Mouse (Mus musculus) G1E (cell line): ENCODE measurements around the gene Plxnc1.

Experiments used
- CTCF ChIP-seq: IDR thresholded peaks from 2 replicates; pipeline ENCODE4 v1.5.1; 2012; ENCODE audit warnings: low read depth, low read length, inconsistent platforms, mixed read lengths
- GATA1 ChIP-seq: IDR thresholded peaks from 2 replicates; pipeline ENCODE4 v1.6.1; 2012; ENCODE audit warnings: borderline replicate concordance, low read length, inconsistent platforms, mixed read lengths
- GATA2 ChIP-seq: IDR thresholded peaks from 2 replicates; pipeline ENCODE4 v1.6.1; 2012; ENCODE audit warnings: low read depth, low read length, inconsistent platforms, borderline replicate concordance
- POLR2AphosphoS5 ChIP-seq: IDR thresholded peaks from 2 replicates; pipeline ENCODE4 v1.6.1; 2012; ENCODE audit warnings: low read depth, low read length, inconsistent platforms; ENCODE audit not compliant: insufficient replicate concordance
- TAL1 ChIP-seq: conservative IDR thresholded peaks from 2 replicates; pipeline ENCODE4 v1.6.1; 2012; ENCODE audit warnings: low read depth, low read length, inconsistent platforms, mixed read lengths

DNA sequence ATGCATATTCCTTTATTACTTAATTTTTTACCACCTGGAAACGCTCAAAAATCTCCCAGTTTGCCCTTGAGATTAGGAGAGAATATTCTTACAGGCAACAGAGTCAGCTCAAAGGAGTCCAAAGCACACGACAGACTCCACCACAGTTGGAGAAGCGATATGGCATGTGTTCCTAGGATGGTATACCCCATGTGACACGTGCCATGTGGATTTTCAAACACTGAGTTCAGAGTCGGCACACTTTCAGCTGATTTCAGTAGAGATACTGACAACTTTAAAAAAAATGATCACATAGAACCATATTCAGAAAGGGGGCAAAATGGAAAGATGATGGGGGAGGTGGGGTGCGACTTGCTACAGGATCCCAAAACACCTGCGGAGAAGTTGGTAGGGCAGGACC is 26.0 kb downstream of the Plxnc1 start:
- TF ChIP-seq TAL1 (no peak), CTCF (no peak), GATA1 (no peak), POLR2AphosphoS5 (no peak), GATA2 (no peak)
